Mouse (Mus musculus): ENCODE results near the gene Osgepl1. TPM values are rescaled to one million over a fixed set of nuclear protein-coding genes. Genes with fewer than 3 reads are reported as not detected.
A peak's percentile ranks its signal among the peaks of the same experiment; 100 is the strongest.
"Not testable (repeated sequence)": the region's sequence is repeated elsewhere in the genome, so short reads cannot be mapped to it uniquely, and the experiment has no call there.

Osgepl1 gene
- 24.6 and 26.6 TPM in 2 replicates for polyA plus RNA-seq (2015; fragmentation: Nextera tagmentation; extraction: Ambion mirVana)

GRCm38 (mm10) chr1:53312989-53313967, at the start of gene Osgepl1:
TSS of gene Osgepl1 (plus strand) at chr1:53313624.
- Histone ChIP-seq H3K36me3 (peaks cover 39% of the 10 kb centered on the region), H3K9me3 (no peaks in the 10 kb centered on the region), H3K9ac (peak within 1 kb of the TSS; percentile 89), H3K4me3 (peak within 1 kb of the TSS; percentile 68), H3K4me1 (peaks cover 14% of the 10 kb centered on the region), H3K27ac (replicated peaks) (peak within 1 kb of the TSS; percentile 91), H3K4me2 (peak within 1 kb of the TSS; percentile 77), H3K27me3 (replicated peaks) (no peaks in the 10 kb centered on the region)
- WGBS: 2% methylated on average over 27 of the region's 27 CpGs
- peak; percentile 82 for ATAC-seq (ENCODE audit: extremely low read depth, insufficient number of reproducible peaks, low FRiP score, low TSS enrichment)

- H3K4me2 ChIP-seq; H3K9me3 ChIP-seq; H3K4me1 ChIP-seq; H3K4me3 ChIP-seq; H3K9ac ChIP-seq; ATAC-seq (ENCODE audit: extremely low read depth, insufficient number of reproducible peaks, low FRiP score, low TSS enrichment); H3K27ac ChIP-seq (replicated peaks); H3K27me3 ChIP-seq (replicated peaks): not testable (repeated sequence)
- peaks cover 19% of the 10 kb centered on the region for H3K36me3 ChIP-seq
These were observed 48.3 kb upstream of the Osgepl1 start for GRCm38 (mm10) chr1:53264958-53265612.

GRCm38 (mm10) chr1:53269901-53270300, 43.5 kb upstream of the Osgepl1 start:
- 52% methylated on average over 3 of the region's 3 CpGs for WGBS
- H3K9ac ChIP-seq: no peak overlapping the region
- ATAC-seq (ENCODE audit: extremely low read depth, insufficient number of reproducible peaks, low FRiP score, low TSS enrichment): no peak

GRCm38 (mm10) chr1:53272646-53273045, 40.8 kb upstream of the Osgepl1 start:
- Histone ChIP-seq H3K36me3 (0 out of 2 replicates have a peak, but pooled peaks cover 2% of the 10 kb centered on the region), H3K27me3 (replicated peaks) (no peaks in the 10 kb centered on the region), H3K9me3 (no peaks in the 10 kb centered on the region), H3K27ac (replicated peaks) (no peak overlapping the region), H3K4me1 (no peaks in the 10 kb centered on the region), H3K9ac (no peak overlapping the region), H3K4me3 (no peak overlapping the region), H3K4me2 (no peak overlapping the region)
- ATAC-seq (ENCODE audit: extremely low read depth, insufficient number of reproducible peaks, low FRiP score, low TSS enrichment): no peak

More at GRCm38 (mm10) chr1:53269901-53270300, 43.5 kb upstream of the Osgepl1 start:
- Histone ChIP-seq H3K4me2 (no peak overlapping the region), H3K27me3 (replicated peaks) (no peaks in the 10 kb centered on the region), H3K27ac (replicated peaks) (no peak overlapping the region), H3K4me3 (no peak overlapping the region), H3K36me3 (peaks cover 11% of the 10 kb centered on the region), H3K9me3 (0 out of 2 replicates have a peak, but pooled peaks cover 5% of the 10 kb centered on the region), H3K4me1 (no peaks in the 10 kb centered on the region)

- H3K9ac ChIP-seq: no peak overlapping the region
- H3K36me3 ChIP-seq: peaks cover 3% of the 10 kb centered on the region; the same call in 1 of the 2 replicates
- 57% methylated on average over 3 of the region's 3 CpGs for WGBS
- H3K27ac ChIP-seq (replicated peaks): no peak overlapping the region
- H3K4me1 ChIP-seq: peaks cover 6% of the 10 kb centered on the region
- H3K27me3 ChIP-seq (replicated peaks): no peaks in the 10 kb centered on the region
- no peak overlapping the region for H3K4me3 ChIP-seq
- H3K4me2 ChIP-seq: no peak overlapping the region
- ATAC-seq (ENCODE audit: extremely low read depth, insufficient number of reproducible peaks, low FRiP score, low TSS enrichment): no peak
- no peaks in the 10 kb centered on the region for H3K9me3 ChIP-seq
These were observed 22.2 kb upstream of the Osgepl1 start for GRCm38 (mm10) chr1:53291197-53291596.

- H3K4me3 ChIP-seq: peak within 1 kb of the TSS; percentile 81
- under 1% methylated on average over 66 of the region's 66 CpGs for WGBS
- peak within 1 kb of the TSS; percentile 87 for H3K9ac ChIP-seq
- H3K27ac ChIP-seq (replicated peaks): peak within 1 kb of the TSS; percentile 89
- peaks cover 16% of the 10 kb centered on the region for H3K36me3 ChIP-seq
- ATAC-seq (ENCODE audit: extremely low read depth, insufficient number of reproducible peaks, low FRiP score, low TSS enrichment): peak; percentile 100
- H3K27me3 ChIP-seq (replicated peaks): no peaks in the 10 kb centered on the region
- no peaks in the 10 kb centered on the region for H3K9me3 ChIP-seq
- peak within 1 kb of the TSS; percentile 78 for H3K4me2 ChIP-seq
- H3K4me1 ChIP-seq: peaks cover 14% of the 10 kb centered on the region
These were observed 16.6 kb upstream of the Osgepl1 start, which contains the start of the genes Pms1, Ormdl1 and Gm28778 for GRCm38 (mm10) chr1:53296581-53297383. TSS of gene Pms1 (minus strand) at chr1:53297018. TSS of gene Ormdl1 (plus strand) at chr1:53297095. TSS of gene Gm28778 (plus strand) at chr1:53297111.

- H3K4me2 ChIP-seq: no peak overlapping the region
- H3K36me3 ChIP-seq: peaks cover 20% of the 10 kb centered on the region
- no peak overlapping the region for H3K9ac ChIP-seq
- no peak overlapping the region for H3K27ac ChIP-seq (replicated peaks)
- no peak for ATAC-seq (ENCODE audit: extremely low read depth, insufficient number of reproducible peaks, low FRiP score, low TSS enrichment)
- H3K4me3 ChIP-seq: no peak overlapping the region
- 79% methylated on average over 4 of the region's 4 CpGs for WGBS
- no peaks in the 10 kb centered on the region for H3K9me3 ChIP-seq
- no peaks in the 10 kb centered on the region for H3K27me3 ChIP-seq (replicated peaks)
- H3K4me1 ChIP-seq: peaks cover 14% of the 10 kb centered on the region
These were observed 12.9 kb upstream of the Osgepl1 start for GRCm38 (mm10) chr1:53300506-53300905.

GRCm38 (mm10) chr1:53321662-53322344, 8.4 kb downstream of the Osgepl1 start:
- Histone ChIP-seq H3K4me2 (no peak overlapping the region), H3K27ac (replicated peaks) (no peak overlapping the region), H3K9ac (no peak overlapping the region), H3K4me3 (no peak overlapping the region), H3K36me3 (peaks cover 76% of the 10 kb centered on the region), H3K4me1 (no peaks in the 10 kb centered on the region), H3K27me3 (replicated peaks) (no peaks in the 10 kb centered on the region), H3K9me3 (no peaks in the 10 kb centered on the region)
- 93% methylated on average over 4 of the region's 4 CpGs for WGBS
- ATAC-seq (ENCODE audit: extremely low read depth, insufficient number of reproducible peaks, low FRiP score, low TSS enrichment): no peak

GRCm38 (mm10) chr1:53323254-53323653, 9.8 kb downstream of the Osgepl1 start:
- 89% methylated on average over 5 of the region's 5 CpGs for WGBS
- Histone ChIP-seq H3K4me2 (no peak overlapping the region), H3K36me3 (peaks cover 63% of the 10 kb centered on the region), H3K27ac (replicated peaks) (no peak overlapping the region), H3K9ac (no peak overlapping the region), H3K4me1 (no peaks in the 10 kb centered on the region), H3K27me3 (replicated peaks) (no peaks in the 10 kb centered on the region), H3K4me3 (no peak overlapping the region), H3K9me3 (no peaks in the 10 kb centered on the region)
- no peak for ATAC-seq (ENCODE audit: extremely low read depth, insufficient number of reproducible peaks, low FRiP score, low TSS enrichment)

GRCm38 (mm10) chr1:53324277-53324676, 10.9 kb downstream of the Osgepl1 start:
- H3K4me1 ChIP-seq: no peaks in the 10 kb centered on the region
- WGBS: 95% methylated on average over 1 of the region's 1 CpGs
- no peak overlapping the region for H3K27ac ChIP-seq (replicated peaks)
- no peak overlapping the region for H3K4me3 ChIP-seq
- no peaks in the 10 kb centered on the region for H3K9me3 ChIP-seq
- peaks cover 54% of the 10 kb centered on the region for H3K36me3 ChIP-seq
- no peak for ATAC-seq (ENCODE audit: extremely low read depth, insufficient number of reproducible peaks, low FRiP score, low TSS enrichment)
- H3K27me3 ChIP-seq (replicated peaks): no peaks in the 10 kb centered on the region
- H3K9ac ChIP-seq: no peak overlapping the region
- no peak overlapping the region for H3K4me2 ChIP-seq
